Mouse (Mus musculus) liver, postnatal 0 days (tissue): ENCODE measurements around the gene Immp2l. TPM values are rescaled to one million over a fixed set of nuclear protein-coding genes. Genes with fewer than 3 reads are reported as not detected.
"Not testable (repeated sequence)": the region's sequence is repeated elsewhere in the genome, so short reads cannot be mapped to it uniquely, and the experiment has no call there.

ENCODE experiments used
- ATAC-seq: fragments of 200-750 bp; cut with Nextera tagmentation; 2 replicates; pipeline ENCODE4 v1.8.0; 2017; ENCODE audit warnings: mild to moderate bottlenecking, moderate library complexity
- DNase-seq: peaks from one replicate; pipeline ENCODE4 v3.0.0-alpha.2; 2016
- H3K27ac ChIP-seq: fragments of 300-500 bp; sonication (generic); 2 replicates; pipeline ENCODE4 v1.5.1; 2014; ENCODE audit warnings: antibody characterized with exemption, moderate library complexity, mild to moderate bottlenecking, low read depth
- H3K27me3 ChIP-seq: fragments of 300-500 bp; sonication (generic); 2 replicates; pipeline ENCODE4 v1.6.1; 2014; ENCODE audit warnings: low read length, control low read depth, mixed read lengths; ENCODE audit not compliant: insufficient read depth
- H3K36me3 ChIP-seq: fragments of 300-500 bp; sonication (generic); replicated peaks from 2 replicates; pipeline ENCODE4 v1.6.1; 2014; ENCODE audit warnings: mild to moderate bottlenecking, control low read depth, low read length, moderate library complexity, mixed read lengths; ENCODE audit not compliant: insufficient read depth
- H3K4me1 ChIP-seq: fragments of 300-500 bp; sonication (generic); 2 replicates; pipeline ENCODE4 v1.6.1; 2014; ENCODE audit warnings: antibody characterized with exemption, mild to moderate bottlenecking, control low read depth; ENCODE audit not compliant: insufficient read depth
- H3K4me2 ChIP-seq: fragments of 300-500 bp; sonication (generic); 2 replicates; pipeline ENCODE4 v1.6.1; 2014; ENCODE audit warnings: low read depth, mild to moderate bottlenecking, low read length, moderate library complexity, mixed read lengths
- H3K4me3 ChIP-seq: fragments of 300-500 bp; sonication (generic); 2 replicates; pipeline ENCODE4 v1.5.1; 2014; ENCODE audit warnings: low read depth, low read length
- H3K9ac ChIP-seq: fragments of 300-500 bp; sonication (generic); replicated peaks from 2 replicates; pipeline ENCODE4 v1.6.1; 2014; ENCODE audit warnings: mild to moderate bottlenecking, moderate library complexity
- H3K9me3 ChIP-seq: fragments of 300-500 bp; sonication (generic); 2 replicates; pipeline ENCODE4 v1.6.1; 2016; ENCODE audit warnings: mild to moderate bottlenecking, control low read depth, low read length, mixed read lengths
- CTCF ChIP-seq: sonication (generic); IDR thresholded peaks from 2 replicates; pipeline ENCODE4 v1.5.1; 2016; ENCODE audit warnings: antibody characterized with exemption, low read depth
- EP300 ChIP-seq: IDR thresholded peaks from 2 replicates; pipeline ENCODE4 v1.6.1; 2016; ENCODE audit warnings: antibody characterized with exemption, low read depth, mild to moderate bottlenecking
- WGBS: fragments of 180-500 bp; shearing (Covaris S2); extraction: QIAGEN DNeasy Blood & Tissue Kit; methylation state at CpG from one replicate; pipeline ENCODE4 v1.1.7; 2014; ENCODE audit not compliant: insufficient replicate concordance; 5-methylcytosine and 5-hydroxymethylcytosine counted together
- polyA plus RNA-seq: library from polyadenylated mRNA; unstranded; fragments of >200 nt; fragmentation: Nextera tagmentation; extraction: Ambion mirVana; gene quantifications from 2 replicates; pipeline ENCODE4 v1.2.1, GENCODE M21; 2015

The Immp2l gene
- polyA plus RNA-seq, 1 experiment from 2014 or later = 35.9 TPM

DNA sequence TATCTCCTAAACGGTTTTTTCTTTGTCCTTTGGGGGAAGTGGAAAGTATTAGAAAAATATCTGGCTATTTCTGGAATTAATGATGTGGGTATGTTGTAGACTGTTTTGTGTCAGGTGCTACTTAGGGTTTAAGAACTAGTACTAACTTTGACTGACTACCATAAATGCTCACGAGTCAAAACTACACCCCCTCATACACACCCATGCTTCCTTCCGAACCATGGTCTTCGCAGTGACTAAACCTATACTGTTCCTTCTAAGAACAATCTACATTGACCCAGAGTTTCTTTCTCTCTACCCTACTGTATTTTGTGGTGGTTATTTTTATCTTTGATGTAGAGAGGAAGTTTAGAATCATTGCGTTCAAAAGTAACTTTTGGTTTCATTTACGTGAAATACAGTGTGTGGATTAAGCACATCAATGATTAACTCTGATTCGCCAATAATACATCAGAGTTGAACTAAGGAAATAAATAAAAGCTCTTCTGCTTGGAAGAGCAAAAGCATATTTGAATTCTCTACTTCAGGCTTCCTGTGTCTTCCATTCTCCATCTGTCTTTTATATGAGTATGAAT, 828.1 kb downstream of the Immp2l start:
- no peaks in the 10 kb centered on the region for H3K9me3 ChIP-seq
- H3K4me3 ChIP-seq = no peak overlapping the region
- TF ChIP-seq CTCF = no peak
- TF ChIP-seq EP300 = no peak
- H3K4me1 ChIP-seq = no peaks in the 10 kb centered on the region
- H3K36me3 ChIP-seq = no peaks in the 10 kb centered on the region
- H3K27ac ChIP-seq = no peak overlapping the region
- ATAC-seq = no peak
- no peaks in the 10 kb centered on the region for H3K27me3 ChIP-seq
- H3K9ac ChIP-seq = no peak overlapping the region
- WGBS = 69% methylated on average over 7 of the region's 7 CpGs
- H3K4me2 ChIP-seq = 0 out of 2 replicates have a peak overlapping the region, but pooled peaks have one; percentile 22
- DNase-seq = no peak

DNA sequence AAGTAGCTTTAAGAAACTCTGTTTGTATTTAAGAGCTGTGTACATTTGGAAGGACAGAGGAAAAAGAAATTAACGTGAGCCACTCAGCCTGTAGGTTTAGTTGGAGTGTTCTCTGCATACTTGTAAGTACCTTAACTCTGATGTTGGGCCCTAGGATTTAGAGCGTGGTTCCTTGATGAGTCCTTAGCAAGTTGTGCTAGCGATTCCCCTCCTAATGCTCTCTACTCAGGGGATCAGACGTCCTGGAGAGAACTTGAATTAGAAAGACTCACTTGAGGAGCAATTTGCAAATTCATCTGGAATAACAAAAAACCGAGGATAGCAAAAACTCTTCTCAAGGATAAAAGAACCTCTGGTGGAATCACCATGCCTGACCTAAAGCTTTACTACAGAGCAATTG, 835.8 kb downstream of the Immp2l start:
- ATAC-seq, DNase-seq, H3K27ac ChIP-seq, H3K4me1 ChIP-seq, H3K36me3 ChIP-seq, H3K9me3 ChIP-seq, H3K9ac ChIP-seq, H3K4me2 ChIP-seq, H3K27me3 ChIP-seq, H3K4me3 ChIP-seq: not testable (repeated sequence)
- 60% methylated on average over 5 of the region's 5 CpGs for WGBS

DNA sequence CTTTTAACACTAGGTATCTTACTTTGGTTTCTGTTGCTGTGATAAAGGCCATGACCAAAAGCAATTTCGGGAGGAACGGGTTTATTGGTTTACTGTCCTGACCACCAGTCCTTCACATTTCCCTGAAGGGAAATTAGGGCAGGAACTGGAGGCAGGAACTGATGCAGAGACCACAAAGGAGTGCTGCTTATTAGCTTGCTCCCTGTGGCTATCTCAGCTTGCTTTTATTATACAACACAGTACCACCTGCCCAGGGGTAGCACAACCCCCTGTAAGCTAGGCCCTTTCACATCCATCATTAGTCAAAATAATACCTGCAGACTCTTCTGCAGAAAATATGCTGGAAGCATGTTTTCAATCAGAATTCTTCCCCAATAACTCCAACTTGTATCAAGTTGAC, 844.4 kb downstream of the Immp2l start:
- 80% methylated on average over 2 of the region's 2 CpGs for WGBS
- no peak overlapping the region for H3K9ac ChIP-seq
- no peak overlapping the region for H3K4me3 ChIP-seq
- no peak overlapping the region for H3K4me2 ChIP-seq
- no peak for ATAC-seq
- H3K36me3 ChIP-seq = no peaks in the 10 kb centered on the region
- no peak for TF ChIP-seq EP300
- TF ChIP-seq CTCF = no peak
- no peaks in the 10 kb centered on the region for H3K27me3 ChIP-seq
- H3K27ac ChIP-seq = no peak overlapping the region
- DNase-seq = no peak
- peaks cover 6% of the 10 kb centered on the region; the same call in 1 of the 2 replicates for H3K9me3 ChIP-seq
- no peaks in the 10 kb centered on the region for H3K4me1 ChIP-seq

DNA sequence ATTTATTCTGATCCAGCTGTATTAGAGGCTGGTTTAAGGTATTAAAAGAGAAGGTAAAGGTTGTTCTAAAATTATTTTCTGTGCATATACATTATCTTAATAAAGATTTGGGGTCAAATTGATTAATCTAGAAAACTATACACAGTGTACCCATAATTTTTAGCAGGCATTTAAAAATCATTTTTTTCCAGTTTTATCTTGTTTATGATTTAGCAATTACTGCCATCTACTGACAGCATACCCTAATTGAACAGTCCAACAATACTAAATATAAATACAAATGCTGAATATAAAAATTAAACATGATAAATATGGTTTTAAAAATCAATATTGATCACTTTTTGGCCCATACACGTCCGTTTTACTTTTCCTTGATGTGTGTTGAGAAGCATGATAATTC, 850.1 kb downstream of the Immp2l start:
- WGBS = 60% methylated on average over 2 of the region's 2 CpGs
- H3K4me1 ChIP-seq = no peaks in the 10 kb centered on the region
- H3K9me3 ChIP-seq = no peaks in the 10 kb centered on the region
- ATAC-seq (no peak), DNase-seq (no peak)
- no peak overlapping the region for H3K4me3 ChIP-seq
- no peak for TF ChIP-seq EP300
- TF ChIP-seq CTCF = no peak
- no peaks in the 10 kb centered on the region for H3K36me3 ChIP-seq
- H3K4me2 ChIP-seq = no peak overlapping the region
- H3K9ac ChIP-seq = no peak overlapping the region
- no peak overlapping the region for H3K27ac ChIP-seq
- H3K27me3 ChIP-seq = no peaks in the 10 kb centered on the region

DNA sequence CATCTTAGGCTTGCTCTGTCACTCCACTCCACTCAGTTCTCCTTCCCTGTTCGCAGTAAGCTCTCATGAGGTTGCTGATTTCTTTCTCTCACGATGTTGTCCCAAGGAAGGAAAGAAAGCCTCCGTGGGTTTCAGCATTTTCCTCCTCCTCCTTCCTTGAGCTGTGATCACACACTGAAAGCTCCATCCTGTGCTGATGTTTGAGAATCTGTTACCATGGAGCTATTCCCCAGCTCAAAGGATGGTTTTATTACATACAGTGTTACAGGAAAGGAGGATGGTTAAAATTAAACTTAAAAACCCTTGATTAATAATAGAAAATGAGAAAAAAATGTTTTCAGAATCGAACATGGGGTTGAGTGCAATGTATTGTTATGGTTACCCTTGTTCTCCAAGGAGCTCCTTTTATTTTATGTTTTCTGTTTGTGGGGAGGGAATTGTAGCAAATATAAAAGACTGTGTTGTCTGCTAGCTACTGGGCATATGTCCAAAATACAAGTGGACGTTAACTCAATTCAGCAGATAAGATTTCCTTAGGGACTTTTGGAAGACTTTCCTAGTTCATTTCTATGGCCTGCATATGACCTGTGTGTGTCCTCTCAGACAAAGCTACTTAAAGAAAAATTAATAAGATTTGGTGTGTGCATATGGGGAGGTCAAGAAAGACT, 853.5 kb downstream of the Immp2l start:
- TF ChIP-seq CTCF (no peak), EP300 (no peak)
- Histone ChIP-seq H3K36me3 (no peaks in the 10 kb centered on the region), H3K9ac (no peak overlapping the region), H3K27ac (no peak overlapping the region), H3K4me1 (no peaks in the 10 kb centered on the region), H3K9me3 (no peaks in the 10 kb centered on the region), H3K4me3 (no peak overlapping the region), H3K4me2 (no peak overlapping the region), H3K27me3 (no peaks in the 10 kb centered on the region)
- DNase-seq (no peak), ATAC-seq (no peak)
- 59% methylated on average over 5 of the region's 5 CpGs for WGBS

DNA sequence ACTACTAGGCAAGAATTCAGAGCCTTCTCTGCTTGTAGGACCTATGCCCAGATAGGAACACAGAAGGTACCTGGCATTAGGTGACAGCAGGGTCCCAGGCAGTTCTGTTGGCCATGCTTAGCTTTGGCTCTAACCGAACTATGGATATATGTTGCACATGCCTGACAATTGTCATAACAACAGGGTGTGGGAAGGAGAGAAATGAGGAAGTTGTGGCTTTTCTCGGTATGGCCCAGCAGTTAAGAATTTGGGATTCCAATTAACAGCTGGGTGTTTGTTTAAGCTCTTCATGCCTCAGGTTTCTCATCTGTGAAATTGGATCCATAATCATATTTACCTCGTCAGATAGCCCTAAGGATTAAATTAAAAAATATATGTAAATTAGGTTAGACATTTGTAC, 854.6 kb downstream of the Immp2l start:
- Histone ChIP-seq H3K36me3 (no peaks in the 10 kb centered on the region), H3K4me3 (no peak overlapping the region), H3K27me3 (no peaks in the 10 kb centered on the region), H3K4me2 (no peak overlapping the region), H3K4me1 (no peaks in the 10 kb centered on the region), H3K27ac (no peak overlapping the region), H3K9me3 (no peaks in the 10 kb centered on the region), H3K9ac (no peak overlapping the region)
- DNase-seq = no peak
- WGBS = 38% methylated on average over 3 of the region's 3 CpGs
- TF ChIP-seq EP300 (no peak), CTCF (no peak)
- peak; percentile 36; the same call in 1 of the 2 replicates for ATAC-seq
